Mouse (Mus musculus): ENCODE measurements around the gene Polr3b. TPM values are rescaled to one million over a fixed set of nuclear protein-coding genes. Genes with fewer than 3 reads are reported as not detected.

Polr3b gene
- total and polyA plus RNA-seq, 2 experiments from 2014 or later: 8.7 to 11.1 TPM

- 85% methylated on average over 10 of the region's 10 CpGs for WGBS
- Histone ChIP-seq H3K9me3 (ENCODE audit: low read length) (no peaks in the 10 kb centered on the region), H3K4me3 (ENCODE audit: low read length) (no peak overlapping the region), H3K27ac (no peak overlapping the region), H3K4me1 (ENCODE audit: insufficient read depth, low read length) (peaks cover 4% of the 10 kb centered on the region; the same call in 1 of the 2 replicates), H3K36me3 (ENCODE audit: insufficient read depth, low read length) (no peaks in the 10 kb centered on the region), H3K27me3 (ENCODE audit: insufficient read depth, low read length) (no peaks in the 10 kb centered on the region), H3K9ac (replicated peaks; ENCODE audit: low read length) (no peak overlapping the region), H3K4me2 (ENCODE audit: low read depth, low read length) (no peak overlapping the region; the same call in 1 of the 2 replicates)
- ATAC-seq (no peak), DNase-seq (ENCODE audit: low spot score) (no peak)
- TF ChIP-seq CTCF (IDR thresholded peaks at IDR 0.05; ENCODE audit: low read depth): no peak
Measured at GRCm38 (mm10) chr10:84578738-84579137, 43.4 kb upstream of the Polr3b start.

- 80% methylated on average over 2 of the region's 2 CpGs for WGBS
- Histone ChIP-seq H3K36me3 (ENCODE audit: insufficient read depth, low read length) (no peaks in the 10 kb centered on the region), H3K9me3 (ENCODE audit: low read length) (no peaks in the 10 kb centered on the region), H3K27me3 (ENCODE audit: insufficient read depth, low read length) (no peaks in the 10 kb centered on the region), H3K4me1 (ENCODE audit: insufficient read depth, low read length) (peaks cover 4% of the 10 kb centered on the region; the same call in 1 of the 2 replicates), H3K27ac (no peak overlapping the region), H3K4me2 (ENCODE audit: low read depth, low read length) (no peak overlapping the region), H3K4me3 (ENCODE audit: low read length) (no peak overlapping the region), H3K9ac (replicated peaks; ENCODE audit: low read length) (no peak overlapping the region)
- DNase-seq (ENCODE audit: low spot score) (no peak), ATAC-seq (no peak)
- TF ChIP-seq CTCF (IDR thresholded peaks at IDR 0.05; ENCODE audit: low read depth): no peak
Measured at GRCm38 (mm10) chr10:84579527-84579926, 42.6 kb upstream of the Polr3b start.

GRCm38 (mm10) chr10:84581191-84581590, 40.9 kb upstream of the Polr3b start:
- no peak overlapping the region for H3K27ac ChIP-seq
- no peak for DNase-seq (ENCODE audit: low spot score)
- H3K27me3 ChIP-seq (ENCODE audit: insufficient read depth, low read length): no peaks in the 10 kb centered on the region
- no peaks in the 10 kb centered on the region for H3K9me3 ChIP-seq (ENCODE audit: low read length)
- ATAC-seq: no peak
- peaks cover 4% of the 10 kb centered on the region; the same call in 1 of the 2 replicates for H3K4me1 ChIP-seq (ENCODE audit: insufficient read depth, low read length)
- no peak for TF ChIP-seq CTCF (IDR thresholded peaks at IDR 0.05; ENCODE audit: low read depth)
- H3K9ac ChIP-seq (replicated peaks; ENCODE audit: low read length): no peak overlapping the region
- H3K4me2 ChIP-seq (ENCODE audit: low read depth, low read length): no peak overlapping the region
- no peak overlapping the region for H3K4me3 ChIP-seq (ENCODE audit: low read length)
- 83% methylated on average over 8 of the region's 8 CpGs for WGBS
- H3K36me3 ChIP-seq (ENCODE audit: insufficient read depth, low read length): no peaks in the 10 kb centered on the region

GRCm38 (mm10) chr10:84582236-84582635, 39.9 kb upstream of the Polr3b start:
- WGBS: 67% methylated on average over 7 of the region's 7 CpGs

GRCm38 (mm10) chr10:84584451-84585293, 37.4 kb upstream of the Polr3b start:
- ATAC-seq (no peak), DNase-seq (ENCODE audit: low spot score) (no peak)
- no peaks in the 10 kb centered on the region for H3K36me3 ChIP-seq (ENCODE audit: insufficient read depth, low read length)
- H3K4me3 ChIP-seq (ENCODE audit: low read length): no peak overlapping the region
- no peaks in the 10 kb centered on the region for H3K4me1 ChIP-seq (ENCODE audit: insufficient read depth, low read length)
- H3K9me3 ChIP-seq (ENCODE audit: low read length): no peaks in the 10 kb centered on the region
- no peak overlapping the region for H3K9ac ChIP-seq (replicated peaks; ENCODE audit: low read length)
- H3K27me3 ChIP-seq (ENCODE audit: insufficient read depth, low read length): no peaks in the 10 kb centered on the region
- H3K4me2 ChIP-seq (ENCODE audit: low read depth, low read length): no peak overlapping the region
- no peak overlapping the region for H3K27ac ChIP-seq
- WGBS: 77% methylated on average over 11 of the region's 11 CpGs
- no peak for TF ChIP-seq CTCF (IDR thresholded peaks at IDR 0.05; ENCODE audit: low read depth)

More at GRCm38 (mm10) chr10:84582236-84582635, 39.9 kb upstream of the Polr3b start:
- no peak for TF ChIP-seq CTCF (IDR thresholded peaks at IDR 0.05; ENCODE audit: low read depth)
- DNase-seq (ENCODE audit: low spot score) (peak; percentile 3), ATAC-seq (no peak)
- Histone ChIP-seq H3K4me3 (ENCODE audit: low read length) (no peak overlapping the region), H3K9ac (replicated peaks; ENCODE audit: low read length) (no peak overlapping the region), H3K9me3 (ENCODE audit: low read length) (no peaks in the 10 kb centered on the region), H3K4me2 (ENCODE audit: low read depth, low read length) (no peak overlapping the region), H3K27ac (no peak overlapping the region), H3K4me1 (ENCODE audit: insufficient read depth, low read length) (peaks cover 4% of the 10 kb centered on the region; the same call in 1 of the 2 replicates), H3K27me3 (ENCODE audit: insufficient read depth, low read length) (no peaks in the 10 kb centered on the region), H3K36me3 (ENCODE audit: insufficient read depth, low read length) (no peaks in the 10 kb centered on the region)

- Histone ChIP-seq H3K4me1 (ENCODE audit: insufficient read depth, low read length) (no peaks in the 10 kb centered on the region), H3K27me3 (ENCODE audit: insufficient read depth, low read length) (no peaks in the 10 kb centered on the region), H3K4me2 (ENCODE audit: low read depth, low read length) (no peak overlapping the region), H3K9me3 (ENCODE audit: low read length) (no peaks in the 10 kb centered on the region), H3K9ac (replicated peaks; ENCODE audit: low read length) (no peak overlapping the region), H3K4me3 (ENCODE audit: low read length) (no peak overlapping the region), H3K27ac (no peak overlapping the region), H3K36me3 (ENCODE audit: insufficient read depth, low read length) (no peaks in the 10 kb centered on the region)
- 76% methylated on average over 2 of the region's 2 CpGs for WGBS
- DNase-seq (ENCODE audit: low spot score): no peak
- no peak for ATAC-seq
- TF ChIP-seq CTCF (IDR thresholded peaks at IDR 0.05; ENCODE audit: low read depth): no peak
Measured at GRCm38 (mm10) chr10:84585294-84585650, 36.8 kb upstream of the Polr3b start.

GRCm38 (mm10) chr10:84590956-84591355, 31.1 kb upstream of the Polr3b start:
- H3K36me3 ChIP-seq (ENCODE audit: insufficient read depth, low read length): peaks cover 9% of the 10 kb centered on the region; the same call in 1 of the 2 replicates
- ATAC-seq: no peak

More at GRCm38 (mm10) chr10:84590956-84591355, 31.1 kb upstream of the Polr3b start:
- Histone ChIP-seq H3K4me1 (ENCODE audit: insufficient read depth, low read length) (no peaks in the 10 kb centered on the region), H3K4me2 (ENCODE audit: low read depth, low read length) (no peak overlapping the region), H3K4me3 (ENCODE audit: low read length) (no peak overlapping the region), H3K27ac (no peak overlapping the region), H3K9me3 (ENCODE audit: low read length) (no peaks in the 10 kb centered on the region), H3K27me3 (ENCODE audit: insufficient read depth, low read length) (no peaks in the 10 kb centered on the region), H3K9ac (replicated peaks; ENCODE audit: low read length) (no peak overlapping the region)
- no peak for TF ChIP-seq CTCF (IDR thresholded peaks at IDR 0.05; ENCODE audit: low read depth)
- no peak for DNase-seq (ENCODE audit: low spot score)
- 85% methylated on average over 14 of the region's 14 CpGs for WGBS

Data from hindbrain, postnatal 0 days (tissue).